Mouse (Mus musculus): ENCODE measurements around the gene Otub1. TPM values are rescaled to one million over a fixed set of nuclear protein-coding genes. Genes with fewer than 3 reads are reported as not detected.

Gene Otub1
- total RNA-seq, 2 experiments from 2014 or later, result 61.0 to 69.0 TPM

DNA sequence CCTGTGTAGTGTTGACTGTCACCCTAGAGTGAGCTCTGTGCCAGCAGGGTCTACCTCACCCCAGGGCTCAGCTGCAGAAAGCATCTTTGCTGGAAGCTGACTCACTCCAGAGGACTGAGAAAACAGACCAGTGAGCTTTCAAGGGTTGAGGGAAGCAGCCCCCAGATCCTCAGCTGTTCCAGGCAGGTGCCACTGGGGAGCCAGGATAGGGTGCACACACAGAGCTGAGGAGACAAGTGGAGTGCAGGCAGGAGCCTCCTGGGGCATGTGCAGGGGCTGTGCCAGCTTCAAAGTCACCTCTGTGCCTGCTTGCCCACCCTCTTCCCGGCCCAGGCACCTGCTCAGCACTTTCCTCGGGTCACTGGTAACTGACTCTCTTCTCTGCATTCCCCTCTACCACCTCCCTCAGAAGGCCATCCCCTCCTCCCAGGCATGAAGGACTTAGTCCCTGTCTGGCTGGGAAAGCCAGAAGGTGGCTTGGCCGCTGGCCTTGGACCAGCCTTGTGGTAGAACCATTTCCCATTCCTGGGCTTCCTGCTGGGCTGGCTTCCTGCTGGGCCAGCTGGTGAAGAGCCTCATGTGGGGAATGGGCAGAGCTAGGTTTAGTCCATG lies 27.2 kb downstream of the Otub1 start:
- no peak for ATAC-seq (replicated peaks; ENCODE audit: poor library complexity, severe bottlenecking)

DNA sequence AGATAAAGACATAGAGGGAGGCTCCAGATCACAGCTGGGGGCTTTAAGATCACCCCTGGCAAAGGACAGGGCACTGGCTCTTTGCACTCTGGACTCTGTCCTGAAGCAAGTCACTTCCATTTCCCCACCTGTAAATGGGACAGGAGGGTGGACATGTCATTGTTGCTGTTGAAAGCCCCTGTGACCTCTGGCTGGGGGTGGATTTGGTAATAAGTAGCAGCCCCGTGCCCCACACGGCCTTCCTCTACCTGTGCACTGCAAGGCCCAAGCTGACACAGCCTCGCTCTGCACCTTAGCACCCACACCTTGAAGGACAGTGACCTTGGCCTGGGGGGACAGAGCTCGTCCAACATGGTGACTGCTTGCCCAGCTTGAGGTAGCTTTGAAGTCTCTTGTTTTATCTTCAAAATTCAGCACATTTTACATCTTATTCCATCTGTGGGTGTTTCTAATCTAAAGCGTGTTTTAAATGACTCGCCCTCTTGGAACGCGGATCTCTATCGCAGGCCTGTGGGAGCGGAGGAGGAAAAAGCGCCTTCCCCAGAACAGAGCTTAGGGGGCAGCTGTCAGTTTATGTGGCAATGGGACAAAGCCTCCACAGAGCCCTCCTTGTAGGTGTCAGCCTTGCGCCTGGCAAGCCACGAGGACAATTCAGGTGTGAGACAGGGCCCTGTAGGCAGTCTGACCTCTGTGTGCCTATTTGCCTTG lies 28.2 kb downstream of the Otub1 start:
- ATAC-seq (replicated peaks; ENCODE audit: poor library complexity, severe bottlenecking), result no peak

- ATAC-seq (replicated peaks; ENCODE audit: poor library complexity, severe bottlenecking), result no peak
These were observed 29.9 kb downstream of the Otub1 start for GRCm38 (mm10) chr19:7176041-7176696.

DNA sequence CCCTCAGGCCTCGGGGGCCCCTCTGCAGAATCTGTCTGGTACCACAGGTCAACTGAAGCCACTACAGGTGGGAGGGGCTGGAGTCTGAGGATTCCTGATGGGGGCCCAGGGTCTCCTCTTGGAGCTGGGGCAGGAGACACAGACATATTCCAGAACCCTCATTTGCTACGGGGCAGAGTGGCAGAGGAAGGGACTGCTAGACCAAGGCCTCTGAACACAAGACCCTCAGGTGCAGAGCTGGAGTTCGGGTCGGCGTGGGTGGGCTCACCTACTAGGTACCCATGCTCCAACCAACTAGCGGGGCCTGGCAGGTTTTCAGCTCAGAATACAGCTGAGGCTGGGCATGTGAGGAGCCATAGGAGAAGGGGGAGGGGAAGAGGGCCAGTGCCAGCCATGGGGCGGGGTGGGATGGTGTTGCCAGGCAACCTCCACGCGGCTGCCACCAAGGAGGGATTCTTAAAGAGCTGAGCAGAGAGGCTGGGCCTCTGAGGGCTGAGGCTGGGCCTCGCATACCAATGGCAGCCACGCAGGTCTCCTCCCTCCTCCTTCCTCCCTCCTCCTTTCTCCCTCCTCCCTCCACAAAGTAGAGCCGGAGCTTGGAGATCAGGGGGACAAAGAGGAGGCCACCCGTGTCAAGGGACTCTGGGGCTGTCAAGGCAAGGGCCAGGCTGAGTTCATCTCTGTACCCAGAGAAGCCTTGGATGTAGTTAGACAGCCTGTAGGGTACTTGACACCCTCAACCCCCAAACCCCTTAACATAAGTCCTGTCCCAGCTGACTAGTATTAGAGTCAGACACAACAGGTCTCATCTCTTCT lies 33.9 kb downstream of the Otub1 start:
- no peak for ATAC-seq (replicated peaks; ENCODE audit: poor library complexity, severe bottlenecking)

DNA sequence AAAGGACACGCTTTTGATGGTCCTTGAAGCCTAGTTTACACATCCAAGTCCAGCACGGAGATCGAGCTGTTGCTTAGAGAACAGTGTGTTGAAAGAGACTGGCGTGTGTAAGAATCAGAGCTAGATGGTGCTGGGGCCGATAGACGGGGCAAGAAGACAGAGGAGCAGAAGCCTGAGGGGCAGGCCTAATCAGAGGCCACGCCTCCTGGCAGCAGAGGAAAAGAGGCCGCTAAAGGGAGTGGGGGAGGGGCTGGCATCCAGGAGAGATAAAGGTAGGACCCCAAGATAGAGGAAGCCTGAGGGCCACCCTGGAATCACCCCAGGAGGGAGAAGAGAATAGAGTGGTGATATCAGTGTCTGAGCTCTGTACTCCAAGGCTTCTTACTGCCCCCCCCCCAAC lies 34.7 kb downstream of the Otub1 start:
- ATAC-seq (replicated peaks; ENCODE audit: poor library complexity, severe bottlenecking), result no peak

DNA sequence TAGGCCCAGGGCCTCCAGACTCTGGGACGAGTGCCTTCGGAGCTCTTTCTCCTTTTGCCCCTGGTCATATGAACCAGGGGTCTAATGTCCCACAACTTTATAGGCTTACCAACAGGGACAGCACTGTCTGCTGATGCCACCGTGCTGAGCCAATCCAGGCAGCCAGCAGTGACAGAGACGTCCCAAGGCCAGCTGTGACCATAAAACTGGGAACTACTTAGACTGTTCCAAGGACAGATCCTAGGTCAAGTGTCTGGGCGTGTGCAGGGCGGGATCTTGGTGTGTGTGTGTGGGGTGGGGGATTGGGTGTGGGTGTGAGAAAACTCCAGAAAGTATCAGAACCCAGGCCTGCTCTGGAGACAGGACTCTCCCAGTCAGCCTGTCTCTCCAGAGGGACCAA lies 35.2 kb downstream of the Otub1 start:
- no peak for ATAC-seq (replicated peaks; ENCODE audit: poor library complexity, severe bottlenecking)

GRCm38 (mm10) chr19:7168423-7168822 lies 37.7 kb downstream of the Otub1 start:
- no peak for ATAC-seq (replicated peaks; ENCODE audit: poor library complexity, severe bottlenecking)

DNA sequence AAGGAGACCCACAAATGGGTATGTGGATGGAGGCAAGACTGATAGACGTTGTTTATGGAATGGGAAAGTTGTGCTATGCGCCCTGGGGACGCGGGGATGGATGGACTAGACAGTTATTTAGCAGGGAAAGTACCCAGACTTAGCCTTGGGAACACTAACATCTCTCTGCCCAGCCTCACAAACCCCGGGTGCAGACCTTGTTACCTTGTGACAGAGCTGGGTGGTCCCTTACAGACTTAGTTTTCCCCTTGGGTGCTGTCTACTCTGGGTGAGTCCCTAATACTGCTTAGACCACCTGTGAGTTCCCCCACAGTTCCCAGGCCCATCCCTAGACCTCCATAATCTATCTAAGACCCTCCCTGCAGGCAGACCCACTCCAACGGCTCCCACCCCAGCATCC lies 39.3 kb downstream of the Otub1 start:
- ATAC-seq (replicated peaks; ENCODE audit: poor library complexity, severe bottlenecking), result no peak

DNA sequence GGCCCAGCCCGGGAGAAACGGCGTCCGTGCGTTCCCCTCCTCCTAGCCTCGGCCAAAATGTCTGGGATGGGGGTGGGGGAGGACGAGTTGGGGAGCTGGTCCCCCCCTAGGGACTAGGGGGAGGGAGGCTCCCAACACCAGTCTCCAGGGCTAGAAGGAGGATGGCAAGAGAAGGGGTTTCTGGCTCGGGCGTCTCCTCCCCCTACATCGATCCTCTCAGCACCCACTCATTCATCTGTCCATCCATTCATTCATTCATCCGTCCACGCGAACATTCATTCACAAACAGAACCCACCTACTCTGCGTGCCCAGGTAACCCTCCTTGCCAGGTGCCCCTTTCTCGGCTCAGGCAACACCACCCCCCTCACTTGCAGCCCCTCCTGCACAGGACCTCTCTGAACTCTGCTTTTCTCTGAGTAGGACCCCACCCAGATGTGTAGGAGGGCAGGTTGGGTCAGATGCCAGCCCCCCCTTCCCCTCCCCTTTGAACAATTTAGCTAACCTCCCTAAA lies 39.9 kb downstream of the Otub1 start:
- ATAC-seq (replicated peaks; ENCODE audit: poor library complexity, severe bottlenecking), result no peak

GRCm38 (mm10) chr19:7165509-7166199 lies 40.5 kb downstream of the Otub1 start:
- no peak for ATAC-seq (replicated peaks; ENCODE audit: poor library complexity, severe bottlenecking)

DNA sequence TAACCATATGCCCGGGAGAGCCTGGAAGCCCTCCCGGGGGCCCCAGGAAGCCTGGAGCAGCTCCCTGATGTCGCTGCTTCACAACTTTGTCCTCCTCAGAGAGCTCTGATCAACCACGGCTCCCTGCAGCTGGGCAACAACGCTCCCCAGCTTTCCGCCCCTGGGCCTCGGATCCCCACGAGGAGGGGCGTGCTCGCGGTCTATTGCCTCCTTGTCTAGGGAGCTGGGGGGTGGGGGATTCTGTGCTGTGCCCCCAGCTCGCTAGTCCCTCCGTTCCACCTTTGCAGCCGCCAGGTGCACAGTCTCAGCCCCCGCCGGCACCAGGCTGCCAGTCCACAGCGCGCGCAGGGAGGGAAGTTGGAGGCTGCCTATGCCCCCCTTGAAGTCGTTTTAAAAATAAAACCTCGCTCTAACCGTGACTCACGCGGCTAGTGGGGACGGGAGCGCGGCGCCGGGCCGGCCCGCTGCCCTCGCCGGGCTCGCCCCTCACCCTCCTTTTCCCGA lies 41.2 kb downstream of the Otub1 start:
- peak; percentile 34 for ATAC-seq (replicated peaks; ENCODE audit: poor library complexity, severe bottlenecking)

GRCm38 (mm10) chr19:7164238-7164637 lies 41.9 kb downstream of the Otub1 start:
- ATAC-seq (replicated peaks; ENCODE audit: poor library complexity, severe bottlenecking), result no peak

DNA sequence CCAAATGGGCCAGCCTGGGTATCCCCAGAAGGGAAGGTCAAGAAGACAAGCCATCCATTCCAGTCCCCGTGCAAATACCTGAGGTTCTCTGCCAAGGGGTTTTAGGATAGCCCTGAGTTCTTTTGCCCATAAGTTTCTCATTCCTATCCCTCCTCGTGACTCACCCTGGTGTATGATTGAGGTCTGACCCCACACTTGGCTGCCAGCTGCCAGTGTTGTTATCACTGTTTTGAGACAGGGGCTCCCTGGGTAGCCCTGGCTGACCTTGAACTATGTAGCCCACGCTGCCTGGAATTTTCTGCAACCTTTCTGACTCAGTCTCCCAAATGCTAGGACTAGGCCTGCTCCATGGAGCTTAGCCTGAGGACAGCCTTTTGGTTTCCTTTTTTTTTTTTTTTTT lies 45.1 kb downstream of the Otub1 start:
- ATAC-seq (replicated peaks; ENCODE audit: poor library complexity, severe bottlenecking), result no peak

DNA sequence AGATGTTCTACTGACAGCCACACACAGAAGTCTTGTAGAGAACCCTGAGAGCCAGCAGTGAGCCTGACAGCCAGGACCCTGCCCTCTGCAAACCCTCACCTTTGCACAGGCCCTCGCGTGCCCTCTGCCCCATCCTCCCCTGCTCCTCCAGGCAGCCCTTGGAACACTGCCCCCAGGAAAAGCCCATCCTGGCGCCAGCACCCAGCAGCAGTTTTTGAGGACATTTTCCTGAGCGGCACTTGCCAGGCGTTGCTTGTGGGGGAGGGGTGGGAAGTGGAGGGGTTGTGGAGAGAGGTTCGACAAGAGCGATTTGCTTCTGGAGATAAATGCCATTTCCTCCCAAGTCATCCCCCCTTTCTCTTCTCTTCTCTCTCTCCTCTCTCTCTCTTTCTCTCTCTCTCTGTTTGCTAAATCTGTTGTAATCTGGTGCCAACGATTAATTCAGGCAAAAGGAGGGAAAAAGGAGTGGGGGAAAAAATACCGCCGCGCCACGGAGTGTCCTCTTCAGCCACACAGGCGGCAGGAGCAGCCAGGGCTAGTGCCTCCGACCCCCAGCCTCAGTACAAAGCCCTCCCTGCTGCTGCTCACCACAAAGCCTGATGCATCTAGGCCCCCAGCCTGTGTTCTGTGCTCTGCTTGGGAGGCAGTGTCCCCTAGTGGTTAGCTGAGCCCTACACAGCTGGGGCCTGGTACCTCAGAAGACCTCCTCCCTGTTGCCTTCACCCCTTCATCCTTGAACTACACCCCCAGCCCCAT lies 45.8 kb downstream of the Otub1 start:
- ATAC-seq (replicated peaks; ENCODE audit: poor library complexity, severe bottlenecking), result no peak

DNA sequence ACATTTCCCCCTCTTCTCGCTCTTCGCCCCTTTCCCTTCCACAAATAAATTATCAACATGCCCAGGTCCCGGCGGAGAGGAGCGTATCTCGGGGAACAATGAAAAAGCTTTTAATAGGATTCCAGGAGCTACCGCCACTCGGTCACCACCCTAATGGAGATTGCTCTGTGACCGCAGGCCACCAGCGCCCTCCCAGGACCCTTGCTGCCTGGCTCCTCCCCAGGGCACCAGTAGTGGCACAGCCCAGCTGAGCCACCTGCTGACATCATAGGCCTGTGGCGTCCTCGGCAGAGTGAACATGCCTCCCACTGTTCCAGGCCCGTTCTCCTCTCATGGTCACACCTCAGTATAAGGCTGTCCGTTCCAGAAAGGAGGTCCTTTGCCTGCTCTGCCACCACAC lies 48.4 kb downstream of the Otub1 start:
- ATAC-seq (replicated peaks; ENCODE audit: poor library complexity, severe bottlenecking), result no peak

DNA sequence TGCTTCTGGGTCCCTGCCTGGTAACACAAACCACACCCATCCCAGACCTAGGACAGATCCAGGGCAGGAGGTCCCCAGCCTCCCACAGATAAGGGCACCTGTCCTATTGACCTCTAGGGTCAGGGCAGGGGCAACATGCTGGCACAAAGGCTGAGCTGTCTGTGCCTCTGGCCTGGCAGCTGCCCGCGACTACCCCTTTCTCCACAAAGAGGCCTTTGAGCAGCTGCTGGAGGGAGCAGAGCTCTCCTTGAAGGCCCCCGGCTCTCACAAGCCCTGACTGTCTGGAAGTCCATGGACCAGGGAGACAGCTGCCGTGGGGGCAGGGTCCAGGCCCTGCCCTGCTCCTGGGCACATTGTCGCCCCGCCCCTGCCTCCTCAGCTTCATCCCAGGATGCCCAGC lies 50.9 kb downstream of the Otub1 start:
- ATAC-seq (replicated peaks; ENCODE audit: poor library complexity, severe bottlenecking), result no peak

- ATAC-seq (replicated peaks; ENCODE audit: poor library complexity, severe bottlenecking), result no peak
These were observed 52.9 kb downstream of the Otub1 start for GRCm38 (mm10) chr19:7153232-7153631.

GRCm38 (mm10) chr19:7151927-7152653 lies 54.0 kb downstream of the Otub1 start:
- ATAC-seq (replicated peaks; ENCODE audit: poor library complexity, severe bottlenecking), result no peak

Data from granulocyte monocyte progenitor cell, adult 5-6 weeks (primary cell).